Mouse (Mus musculus) layer of hippocampus, adult 9-11 months (tissue): Measurements from ENCODE around the gene Gm10486.
"Not testable (repeated sequence)": the region's sequence is repeated elsewhere in the genome, so short reads cannot be mapped to it uniquely, and the experiment has no call there.

Experiments used
- DNase-seq: peaks from one replicate; pipeline ENCODE4 v3.0.0; 2022

Gene Gm10486

GRCm38 (mm10) chrX:35067084-35067483 lies at the start of gene Gm10486:
Gene Gm10486, plus strand, starts transcription at chrX:35067384.
- not testable (repeated sequence) for DNase-seq
